Mouse (Mus musculus) liver, embryonic 14.5 days (tissue): ENCODE results near the gene Adgrg5. TPM values are rescaled to one million over a fixed set of nuclear protein-coding genes. Genes with fewer than 3 reads are reported as not detected.
A peak's percentile ranks its signal among the peaks of the same experiment; 100 is the strongest.

Source experiments
- ATAC-seq: fragments of 200-750 bp; cut with Nextera tagmentation; 2 replicates; pipeline ENCODE4 v1.8.0; 2017; ENCODE audit warnings: moderate number of reproducible peaks, mild to moderate bottlenecking, moderate library complexity; ENCODE audit not compliant: insufficient read depth
- DNase-seq, 3 experiments: peaks; one replicate each; pipeline ENCODE4 v3.0.0-alpha.2; 2012 to 2013; ENCODE audit warnings: low read depth in 3 of 3, low spot score in 3 of 3
- H3K27ac ChIP-seq: fragments of 300-500 bp; sonication (generic); 2 replicates; pipeline ENCODE4 v1.5.1; 2014; ENCODE audit warnings: moderate library complexity, mild to moderate bottlenecking, control low read depth, inconsistent platforms
- H3K27me3 ChIP-seq: fragments of 300-500 bp; sonication (generic); 2 replicates; pipeline ENCODE4 v1.6.1; 2014; ENCODE audit warnings: mild to moderate bottlenecking, low read length, moderate library complexity; ENCODE audit not compliant: control insufficient read depth, insufficient read depth
- H3K36me3 ChIP-seq: fragments of 300-500 bp; sonication (generic); replicated peaks from 2 replicates; pipeline ENCODE4 v1.6.1; 2014; ENCODE audit warnings: low read depth; ENCODE audit not compliant: control insufficient read depth, insufficient read depth
- H3K4me1 ChIP-seq, 2 experiments: fragments of 200-500 bp in 1 of 2; fragments of 300-500 bp in 1 of 2; sonication (generic) in 1 of 2; replicated peaks; 2 replicates each; pipeline ENCODE4 v1.6.1; 2012 to 2014; ENCODE audit warnings: antibody characterized with exemption in 1 of 2, inconsistent platforms in 1 of 2, low read length in 1 of 2; ENCODE audit not compliant: control insufficient read depth in 2 of 2, insufficient read depth in 2 of 2
- H3K4me2 ChIP-seq: fragments of 300-500 bp; sonication (generic); 2 replicates; pipeline ENCODE4 v1.6.1; 2014; ENCODE audit warnings: low read depth, mild to moderate bottlenecking, control low read depth, moderate library complexity
- H3K4me3 ChIP-seq, 2 experiments: fragments of 200-500 bp in 1 of 2; fragments of 300-500 bp in 1 of 2; sonication (generic) in 1 of 2; 2 replicates each; pipeline ENCODE4 v1.5.1; 2012 to 2014; ENCODE audit warnings: low read depth in 2 of 2, low read length in 2 of 2, mild to moderate bottlenecking in 2 of 2, control low read depth in 1 of 2, inconsistent platforms in 1 of 2, moderate library complexity in 1 of 2; ENCODE audit not compliant: insufficient read depth in 1 of 2
- H3K9ac ChIP-seq: fragments of 300-500 bp; sonication (generic); replicated peaks from 2 replicates; pipeline ENCODE4 v1.6.1; 2014; ENCODE audit warnings: mild to moderate bottlenecking, control low read depth, moderate library complexity
- H3K9me3 ChIP-seq: fragments of 300-500 bp; sonication (generic); 2 replicates; pipeline ENCODE4 v1.6.1; 2016; ENCODE audit warnings: low read length, mixed read lengths; ENCODE audit not compliant: control insufficient read depth
- CTCF ChIP-seq: IDR thresholded peaks from 2 replicates; pipeline ENCODE4 v1.5.1; 2016; ENCODE audit warnings: antibody characterized with exemption, low read depth, control low read depth
- EP300 ChIP-seq: IDR thresholded peaks from 2 replicates; pipeline ENCODE4 v1.6.1; 2016; ENCODE audit warnings: antibody characterized with exemption, low read depth
- WGBS: fragments of 180-500 bp; shearing (Covaris S2); extraction: QIAGEN DNeasy Blood & Tissue Kit; methylation state at CpG from one replicate; pipeline ENCODE4 v1.1.7; 2014; ENCODE audit not compliant: insufficient replicate concordance; 5-methylcytosine and 5-hydroxymethylcytosine counted together
- polyA plus RNA-seq, 2 experiments: library from polyadenylated mRNA; depleted of rRNA in 1 of 2; stranded (reverse) in 1 of 2; unstranded in 1 of 2; fragments of >200 nt; fragmentation: Nextera tagmentation in 1 of 2; extraction: Ambion mirVana in 1 of 2; gene quantifications; 2 replicates each; pipeline versions ENCODE4 v1.2.1 to v1.2.3; 2012 to 2014

The Adgrg5 gene
- polyA plus RNA-seq, 2 experiments = 0.14 to 0.54 TPM

DNA sequence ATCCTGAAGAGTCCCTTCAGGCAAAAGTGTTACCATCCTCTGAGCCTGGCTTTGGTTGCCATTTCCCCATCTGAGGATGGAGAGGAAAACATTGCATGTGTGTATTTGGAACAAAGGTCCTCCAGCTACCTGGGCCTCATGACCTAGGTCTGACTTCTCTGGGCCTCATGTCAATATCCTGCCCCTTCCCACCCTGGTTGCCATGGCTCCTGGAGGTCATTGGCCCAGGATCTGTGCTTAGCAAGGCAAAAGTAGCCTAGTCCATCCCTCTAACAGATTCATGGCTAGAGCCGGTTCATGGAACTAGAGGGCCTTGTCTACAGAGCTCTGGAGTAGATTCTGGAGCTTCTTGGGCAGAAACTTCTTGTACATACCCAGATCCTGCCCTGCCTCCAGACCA is 38.7 kb downstream of the Adgrg5 start:
- no peak for ATAC-seq
- H3K27me3 ChIP-seq = no peaks in the 10 kb centered on the region

DNA sequence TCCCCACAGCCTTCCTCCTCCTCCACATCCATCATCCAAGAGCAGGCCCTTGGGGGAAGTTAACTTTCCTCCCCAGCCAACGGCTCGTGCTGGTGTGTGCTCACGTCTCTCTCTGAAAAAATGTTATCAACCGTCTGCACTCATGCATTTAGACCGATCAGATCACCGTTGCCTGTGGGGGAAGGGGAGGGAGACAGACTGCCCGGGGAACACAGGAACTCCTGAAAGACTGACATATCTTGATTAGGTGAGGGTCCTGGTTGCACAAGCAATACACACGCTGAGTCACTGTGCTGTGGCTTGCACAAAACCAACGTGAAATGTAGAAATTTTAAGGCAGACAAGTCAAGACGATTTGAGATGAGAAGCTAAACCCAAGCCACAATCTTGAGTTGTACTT is 41.3 kb downstream of the Adgrg5 start:
- Histone ChIP-seq H3K27me3 (no peaks in the 10 kb centered on the region), H3K9me3 (no peaks in the 10 kb centered on the region), H3K27ac (peak overlapping the region; percentile 95), H3K4me1 (peaks cover 54 to 73% of the 10 kb centered on the region in 2 experiments), H3K4me2 (peak overlapping the region; percentile 64), H3K9ac (peak overlapping the region; percentile 67), H3K36me3 (no peaks in the 10 kb centered on the region), H3K4me3 (peak overlapping the region; percentile 22 to 25; a peak in 3 of 4 replicates)
- DNase-seq (peak; percentile 88 to 92 (median 91)), ATAC-seq (peak; percentile 93)
- TF ChIP-seq EP300 (peak; percentile 99), CTCF (no peak)
- under 1% methylated on average over 10 of the region's 10 CpGs for WGBS

More for the DNA sequence above, 38.7 kb downstream of the Adgrg5 start:
- peak overlapping the region; percentile 25; the same call in 1 of the 2 replicates for H3K27ac ChIP-seq
- no peak for DNase-seq
- H3K4me2 ChIP-seq = no peak overlapping the region
- no peaks in the 10 kb centered on the region for H3K9me3 ChIP-seq
- 78% methylated on average over 1 of the region's 1 CpGs for WGBS
- peaks cover 46 to 59% of the 10 kb centered on the region in 2 experiments for H3K4me1 ChIP-seq
- H3K36me3 ChIP-seq = no peaks in the 10 kb centered on the region
- TF ChIP-seq CTCF (no peak), EP300 (no peak)
- no peak overlapping the region for H3K9ac ChIP-seq
- H3K4me3 ChIP-seq = no peak overlapping the region

- ATAC-seq = no peak
- DNase-seq = peak; percentile 63 to 66 (median 64)
- Histone ChIP-seq H3K9ac (peak overlapping the region; percentile 6; the same call in 1 of the 2 replicates), H3K27ac (peak overlapping the region; percentile 95), H3K4me3 (no peak overlapping the region), H3K27me3 (no peaks in the 10 kb centered on the region), H3K36me3 (no peaks in the 10 kb centered on the region), H3K4me1 (peaks cover 54 to 71% of the 10 kb centered on the region in 2 experiments), H3K4me2 (peak overlapping the region; percentile 15; the same call in 1 of the 2 replicates), H3K9me3 (no peaks in the 10 kb centered on the region)
- 2% methylated on average over 7 of the region's 7 CpGs for WGBS
- TF ChIP-seq EP300 (no peak), CTCF (peak; percentile 90)
These were observed 43.1 kb downstream of the Adgrg5 start for GRCm38 (mm10) chr8:94966578-94966977.

- ATAC-seq (no peak), DNase-seq (no peak)
- no peaks in the 10 kb centered on the region for H3K36me3 ChIP-seq
- peaks cover 54 to 68% of the 10 kb centered on the region in 2 experiments for H3K4me1 ChIP-seq
- H3K4me2 ChIP-seq = no peak overlapping the region
- no peaks in the 10 kb centered on the region for H3K27me3 ChIP-seq
- WGBS = 19% methylated on average over 4 of the region's 4 CpGs
- H3K9ac ChIP-seq = peak overlapping the region; percentile 6; the same call in 1 of the 2 replicates
- no peaks in the 10 kb centered on the region for H3K9me3 ChIP-seq
- peak overlapping the region; percentile 70 for H3K27ac ChIP-seq
- H3K4me3 ChIP-seq = no peak overlapping the region
- no peak for TF ChIP-seq EP300
- TF ChIP-seq CTCF = no peak
These were observed 43.6 kb downstream of the Adgrg5 start for GRCm38 (mm10) chr8:94967071-94967470.

- H3K9ac ChIP-seq = no peak overlapping the region; the same call in 1 of the 2 replicates
These were observed 44.1 kb downstream of the Adgrg5 start for GRCm38 (mm10) chr8:94967554-94967953.

More at GRCm38 (mm10) chr8:94967554-94967953, 44.1 kb downstream of the Adgrg5 start:
- Histone ChIP-seq H3K4me2 (no peak overlapping the region), H3K4me3 (no peak overlapping the region), H3K27ac (peak overlapping the region; percentile 70), H3K9me3 (no peaks in the 10 kb centered on the region), H3K27me3 (no peaks in the 10 kb centered on the region), H3K36me3 (no peaks in the 10 kb centered on the region), H3K4me1 (peaks cover 54 to 64% of the 10 kb centered on the region in 2 experiments)
- ATAC-seq (no peak), DNase-seq (no peak)
- TF ChIP-seq CTCF = no peak
- TF ChIP-seq EP300 = 0 out of 2 replicates have a peak, but pooled peaks have one; percentile 33
- WGBS = 35% methylated on average over 3 of the region's 3 CpGs
